Mouse (Mus musculus) left cerebral cortex, adult 9 months (tissue): ENCODE measurements around the gene Ago1.

Experiments used
- DNase-seq, 2 experiments: peaks; one replicate each; pipeline ENCODE4 v3.0.0; 2022; ENCODE audit warnings: low spot score in 2 of 2

Ago1 gene

DNA sequence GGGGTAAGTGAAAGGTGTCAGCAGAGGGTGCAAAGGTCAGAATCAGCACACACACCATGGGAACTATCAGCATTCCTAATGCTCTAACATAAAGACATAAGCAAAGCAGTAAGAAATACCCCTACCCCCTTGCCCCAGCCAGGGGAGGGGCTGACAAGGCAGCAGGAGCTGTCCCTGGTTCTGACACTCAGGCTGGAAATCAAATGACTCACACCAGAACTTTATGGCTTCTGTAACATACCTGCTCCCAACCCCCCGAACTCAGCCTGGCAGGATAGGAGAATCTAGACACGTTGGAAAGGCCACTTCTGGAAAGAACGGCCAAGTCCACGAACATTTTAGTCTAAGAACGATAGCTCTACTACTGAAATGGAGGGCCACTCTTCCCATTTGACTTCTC is 4.6 kb upstream of the Ago1 start:
- DNase-seq, result no peak

DNA sequence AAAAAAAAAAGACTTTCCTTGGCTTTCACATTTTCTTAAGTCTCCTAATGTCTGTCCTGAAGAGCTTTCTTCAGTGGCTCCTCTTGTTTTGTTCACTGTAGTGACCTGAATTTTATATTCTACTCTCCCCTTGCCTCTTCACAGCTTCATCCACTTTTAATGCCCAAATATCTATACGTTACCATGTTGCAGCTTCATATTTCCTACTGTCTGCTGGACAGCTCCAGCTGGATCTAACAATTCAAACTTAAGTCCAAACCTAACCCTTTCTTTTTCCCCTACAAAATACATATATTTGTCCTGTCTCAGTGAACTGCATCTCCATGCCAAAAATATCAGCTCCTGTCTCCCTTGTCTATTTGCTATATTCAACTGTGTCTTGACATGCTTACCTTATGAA is 951 bp upstream of the Ago1 start:
- DNase-seq, result no peak

DNA sequence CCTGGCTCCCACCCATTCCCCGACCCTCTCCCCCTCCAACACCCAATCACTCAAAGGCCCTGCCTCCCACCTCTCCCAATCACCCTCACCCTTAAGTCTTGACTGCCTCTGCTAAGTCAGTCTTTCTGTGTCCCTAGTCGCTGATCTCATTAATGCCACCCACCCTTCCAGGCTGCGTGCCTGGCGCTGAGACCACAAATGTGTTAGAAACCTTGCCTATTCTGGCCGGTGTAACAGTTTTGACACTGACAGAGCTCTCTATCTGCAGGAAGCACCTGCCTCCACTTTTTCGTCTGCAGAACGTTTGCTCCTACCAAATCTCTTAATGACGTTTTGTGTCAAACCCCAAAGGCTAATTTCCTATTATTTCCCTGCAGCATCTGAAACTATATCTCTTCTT is 542 bp upstream of the Ago1 start:
- no peak for DNase-seq

DNA sequence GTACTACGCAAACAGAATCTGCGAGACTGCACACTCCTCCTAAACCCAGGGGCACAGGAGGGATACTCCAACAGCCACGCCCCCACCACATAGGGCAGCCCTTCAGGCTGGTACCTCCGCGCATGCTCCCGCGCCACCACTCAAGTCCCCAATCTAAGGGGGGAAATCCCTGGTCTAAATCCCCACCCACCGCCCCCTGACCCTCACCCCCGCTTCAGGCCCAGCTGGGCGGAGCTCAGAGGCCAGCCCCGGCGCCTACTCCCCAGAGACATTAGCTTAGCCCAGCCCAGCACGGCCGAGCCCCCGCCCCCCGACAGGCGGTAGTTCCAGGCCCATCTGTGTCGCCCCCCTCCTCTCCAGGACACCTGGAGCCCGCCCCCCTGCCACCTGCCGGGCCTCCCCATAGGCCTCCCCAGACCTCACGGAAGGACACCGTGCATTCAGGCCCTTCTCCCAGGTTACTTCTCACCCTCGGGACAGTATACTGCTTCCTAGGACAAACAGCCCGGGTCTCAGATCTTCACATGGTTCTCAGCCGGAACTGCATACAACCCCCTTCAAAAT is 580 bp downstream of the Ago1 start:
- DNase-seq, result peak in 1 of 2 experiments; percentile 49

DNA sequence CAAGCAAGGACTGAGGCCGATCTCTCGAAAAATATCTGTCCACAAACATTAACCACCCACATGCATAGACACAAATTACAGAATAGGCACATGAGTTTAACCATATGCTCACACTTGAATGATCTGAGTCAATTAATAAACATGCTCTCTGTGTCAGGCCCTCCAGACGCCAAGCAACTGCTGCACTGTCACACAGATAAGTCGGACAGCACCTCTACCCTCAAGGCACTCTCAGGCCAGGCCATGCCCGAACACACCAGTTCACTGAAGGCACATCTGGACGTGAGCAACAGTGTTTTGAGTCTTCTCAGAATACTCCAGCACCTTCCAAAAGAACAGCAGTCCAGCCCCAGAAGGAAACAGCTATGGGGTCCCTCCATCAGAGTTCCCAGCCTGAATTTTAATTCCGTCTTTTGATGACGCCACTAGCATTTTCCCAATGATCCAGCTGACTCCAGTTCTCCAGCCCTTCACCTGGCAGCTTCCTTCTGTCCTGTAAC is 2.1 kb downstream of the Ago1 start:
- DNase-seq, result no peak

DNA sequence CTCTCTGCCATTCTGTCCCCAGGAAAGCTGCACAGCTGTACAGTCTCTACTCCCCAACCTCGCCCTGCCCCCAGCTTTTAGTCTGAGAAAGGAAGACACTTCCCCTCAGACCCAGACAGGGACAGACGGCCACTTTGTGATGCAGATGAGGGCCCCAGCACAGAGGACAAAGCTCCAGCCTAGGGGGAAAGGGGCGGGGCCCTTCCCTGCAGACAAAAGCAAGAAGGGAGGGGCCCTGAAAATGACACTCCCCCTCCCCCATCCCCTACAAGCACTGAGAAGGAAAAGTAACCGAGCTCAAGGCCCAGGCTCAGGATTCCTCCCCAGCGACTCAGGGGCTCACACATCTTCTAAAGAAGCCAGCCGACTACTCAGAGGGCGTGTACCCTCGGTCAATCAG is 2.5 kb downstream of the Ago1 start:
- DNase-seq, result peak in 1 of 2 experiments; percentile 19

DNA sequence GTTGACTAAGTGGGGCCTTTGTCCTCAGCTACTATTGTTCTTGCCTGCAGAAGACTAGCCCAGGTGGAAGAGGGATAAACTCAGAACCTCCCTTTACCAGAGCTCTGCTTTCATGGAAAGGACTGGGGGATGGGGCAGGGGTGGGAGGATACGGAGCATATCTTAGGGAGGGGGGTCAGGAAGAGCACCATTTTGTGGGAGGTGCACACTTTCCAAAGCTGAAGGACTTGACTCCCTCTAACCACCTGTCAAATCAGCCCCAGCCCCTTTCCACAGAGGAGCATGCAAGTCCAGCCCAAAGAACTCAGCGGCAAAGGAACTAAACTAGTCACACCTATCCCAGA is 3.5 kb downstream of the Ago1 start:
- DNase-seq, result no peak

DNA sequence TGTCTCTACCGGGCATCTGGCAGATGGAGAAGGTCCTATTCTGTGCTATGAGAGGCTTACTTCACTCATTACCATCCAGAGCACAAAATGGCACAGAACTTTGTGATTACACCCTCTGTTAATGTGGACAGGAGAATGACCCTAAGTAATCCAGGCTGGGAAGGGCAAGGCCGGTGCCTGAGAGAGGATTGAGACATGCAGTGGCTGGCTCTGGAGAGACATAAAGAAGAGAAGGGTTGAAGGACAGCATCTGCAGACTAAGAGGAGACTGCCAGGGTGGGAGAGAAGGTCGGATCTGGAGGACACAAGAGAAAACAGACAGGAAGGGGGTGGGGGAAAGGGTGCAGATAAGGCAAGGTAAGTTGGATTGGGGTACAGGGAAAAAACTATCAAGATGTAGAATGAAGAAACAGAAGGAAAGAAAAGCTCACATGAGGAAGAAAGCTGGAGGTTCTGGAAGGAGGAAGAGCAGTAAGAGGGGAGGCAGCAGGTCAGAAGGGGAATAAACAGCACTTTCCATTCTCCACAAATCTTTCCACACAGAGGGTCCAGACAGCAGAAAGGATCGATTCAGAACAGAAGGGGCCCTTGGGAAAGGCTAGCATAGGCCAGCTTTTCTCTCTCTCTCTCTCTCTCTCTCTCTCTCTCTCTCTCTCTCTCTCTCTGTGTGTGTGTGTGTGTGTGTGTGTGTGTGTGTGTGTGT is 4.0 kb downstream of the Ago1 start:
- no peak for DNase-seq

DNA sequence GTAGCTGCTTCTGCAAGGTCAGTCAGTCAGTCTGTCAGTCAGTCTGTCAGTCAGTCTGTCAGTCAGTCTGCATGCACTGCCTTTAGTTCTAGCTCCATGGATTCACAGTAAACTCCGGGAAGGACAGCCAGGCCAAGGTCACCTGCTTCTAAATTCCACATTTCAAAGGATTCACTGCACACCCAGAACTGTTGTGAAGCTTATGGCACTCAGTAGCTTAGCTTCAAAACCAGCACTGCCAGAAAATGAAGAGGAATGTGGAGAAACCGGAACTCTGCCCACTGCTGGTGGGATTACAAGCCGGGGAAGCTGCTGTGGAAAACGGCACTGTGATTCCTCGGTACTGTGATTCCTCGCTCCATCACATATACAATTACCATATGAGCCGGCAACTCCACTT is 12.9 kb downstream of the Ago1 start:
- no peak for DNase-seq

DNA sequence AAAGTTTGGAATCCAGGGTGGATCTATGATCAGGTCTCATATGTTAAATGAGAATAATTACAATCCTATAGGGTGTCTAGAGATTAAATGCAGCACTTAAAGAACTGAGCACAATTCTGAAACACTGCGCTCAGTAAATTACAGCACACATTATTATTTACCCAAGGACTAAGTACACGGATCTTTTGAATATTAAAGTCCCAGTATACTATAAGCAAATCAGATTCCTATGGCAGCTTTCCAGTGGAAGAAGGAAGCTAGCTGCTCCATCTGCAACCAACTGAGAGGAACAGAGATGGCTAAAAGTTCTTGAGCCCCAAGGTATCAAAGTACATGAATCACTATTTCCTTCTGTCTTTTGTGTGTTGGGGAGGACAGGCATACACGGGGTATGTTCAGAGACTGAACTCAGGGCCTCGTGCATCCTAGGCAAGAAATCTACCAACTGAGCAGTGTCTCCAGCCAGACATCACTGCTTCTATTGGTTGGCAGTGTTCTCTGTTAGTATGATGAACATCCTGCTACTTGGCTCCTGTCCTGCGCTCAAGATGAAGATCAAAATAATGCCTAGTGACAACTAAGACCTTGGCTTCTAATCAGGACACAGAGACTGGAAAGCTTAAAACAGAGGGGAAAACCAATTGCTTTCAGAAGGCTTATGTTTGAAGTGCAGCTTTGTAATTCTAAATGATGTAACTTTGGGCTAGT is 13.7 kb downstream of the Ago1 start:
- no peak for DNase-seq

DNA sequence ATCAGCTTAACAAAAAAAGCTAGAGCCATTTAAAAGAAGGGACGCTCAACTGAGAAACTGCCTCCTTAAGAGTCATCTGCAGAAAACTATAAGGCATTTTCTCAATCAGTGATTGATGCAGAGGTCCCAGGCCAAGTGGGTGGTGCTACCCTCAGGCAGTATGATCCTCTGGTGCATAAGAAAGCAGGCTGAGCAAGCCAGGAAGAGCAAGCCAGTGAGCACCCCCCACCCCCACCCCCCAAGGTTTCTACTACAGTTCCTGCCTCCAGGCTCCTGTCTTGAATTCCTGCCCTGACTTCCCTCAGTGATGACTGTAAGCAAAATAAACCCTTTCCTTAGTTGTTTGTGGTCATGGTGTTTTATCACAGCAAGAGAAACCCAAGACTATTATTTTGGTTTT is 18.1 kb downstream of the Ago1 start:
- no peak for DNase-seq

DNA sequence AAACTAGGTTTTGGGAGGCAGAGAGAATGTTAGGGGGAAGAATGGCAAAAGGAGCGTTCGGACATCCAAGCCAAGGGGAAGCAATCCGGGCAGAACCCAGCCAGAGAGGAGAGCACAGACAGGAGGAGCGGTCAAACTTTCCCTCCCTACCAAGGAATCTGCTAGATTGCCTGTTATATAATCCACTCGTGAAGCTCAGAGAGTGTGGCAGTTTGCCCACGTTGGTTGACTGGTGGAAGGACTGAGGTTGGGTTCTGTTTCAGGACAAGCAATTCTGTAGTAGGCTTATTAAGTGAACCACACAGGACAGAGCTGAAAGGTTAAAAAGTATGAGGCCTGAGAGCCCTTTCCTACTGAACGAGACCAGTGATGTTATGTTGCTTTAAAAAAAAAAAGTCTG is 21.3 kb downstream of the Ago1 start:
- DNase-seq, result no peak

DNA sequence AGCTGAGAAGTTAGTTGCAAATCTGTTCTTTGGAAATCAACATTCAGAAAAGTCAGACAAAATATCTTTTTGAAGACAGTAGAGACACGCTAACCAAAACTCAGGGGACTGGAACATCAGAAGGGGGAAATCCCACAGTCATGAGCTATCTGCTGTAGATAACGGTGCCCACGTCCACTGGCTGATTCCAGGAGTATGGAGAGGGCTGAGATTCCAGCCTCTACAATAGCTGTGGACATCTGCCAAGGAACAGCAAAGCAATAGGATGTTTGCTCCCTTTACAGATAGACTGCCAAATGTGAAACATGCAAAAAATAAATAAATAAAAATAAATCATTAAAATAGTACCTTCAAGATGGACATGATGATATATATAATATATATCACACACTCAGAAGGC is 23.9 kb downstream of the Ago1 start:
- DNase-seq, result no peak

DNA sequence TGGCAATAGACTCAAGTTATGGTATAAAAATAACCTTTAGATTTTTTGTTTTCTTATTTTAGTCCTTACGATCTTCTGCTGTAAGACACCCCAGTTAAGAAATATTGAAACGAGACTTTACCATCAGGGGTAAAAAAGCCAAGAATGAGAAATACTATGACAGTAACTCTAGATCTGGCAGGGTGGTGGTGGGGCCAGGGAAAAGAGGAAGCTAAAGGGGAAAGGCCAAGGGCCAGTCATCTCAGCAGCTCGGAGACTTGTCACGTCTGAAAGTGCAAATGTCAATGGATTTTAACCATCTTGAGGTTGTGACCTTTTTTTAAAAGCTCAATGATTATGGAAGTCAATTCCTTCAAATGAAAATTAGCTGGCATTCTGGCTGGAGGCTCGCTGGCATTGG is 30.1 kb downstream of the Ago1 start:
- no peak for DNase-seq

DNA sequence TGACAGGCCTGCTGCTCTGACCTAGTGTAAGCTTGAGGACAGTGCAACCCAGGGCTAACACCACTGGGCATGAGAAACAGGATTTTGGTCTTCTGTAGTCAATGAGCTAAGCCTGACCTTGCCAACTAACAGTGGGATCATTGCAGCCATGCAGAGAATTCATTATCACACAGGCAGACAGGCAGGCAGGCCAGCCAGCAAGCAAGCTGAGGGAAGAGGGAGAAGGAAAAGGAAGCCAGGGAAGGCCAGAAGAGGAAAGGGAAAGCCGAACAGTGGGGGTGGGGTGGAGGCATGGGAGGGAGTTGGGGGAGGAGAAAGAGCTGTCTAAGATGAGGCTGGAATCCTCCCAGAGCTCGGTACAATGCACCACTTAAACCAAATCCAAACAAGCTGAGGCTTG is 32.1 kb downstream of the Ago1 start:
- DNase-seq, result peak in 1 of 2 experiments; percentile 13

DNA sequence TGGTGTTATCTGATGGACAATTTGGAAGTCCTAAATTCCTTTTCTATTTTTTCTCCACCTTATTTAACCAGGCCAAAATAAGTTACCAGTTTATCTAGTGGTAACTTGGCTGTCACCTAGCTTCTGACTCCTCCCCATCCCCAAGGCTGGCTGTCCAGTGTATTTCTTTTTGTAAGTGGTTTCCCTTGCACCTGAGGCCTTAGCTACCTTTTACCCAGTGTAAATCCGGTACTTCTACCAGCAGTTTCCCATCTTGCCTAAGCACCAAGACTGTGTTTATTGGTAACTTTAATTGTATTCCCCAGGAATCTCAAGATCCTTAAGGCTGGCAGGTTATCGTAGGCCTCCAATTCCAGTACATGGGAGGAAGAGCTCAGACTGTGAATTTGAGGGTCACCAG is 34.3 kb downstream of the Ago1 start:
- no peak for DNase-seq

DNA sequence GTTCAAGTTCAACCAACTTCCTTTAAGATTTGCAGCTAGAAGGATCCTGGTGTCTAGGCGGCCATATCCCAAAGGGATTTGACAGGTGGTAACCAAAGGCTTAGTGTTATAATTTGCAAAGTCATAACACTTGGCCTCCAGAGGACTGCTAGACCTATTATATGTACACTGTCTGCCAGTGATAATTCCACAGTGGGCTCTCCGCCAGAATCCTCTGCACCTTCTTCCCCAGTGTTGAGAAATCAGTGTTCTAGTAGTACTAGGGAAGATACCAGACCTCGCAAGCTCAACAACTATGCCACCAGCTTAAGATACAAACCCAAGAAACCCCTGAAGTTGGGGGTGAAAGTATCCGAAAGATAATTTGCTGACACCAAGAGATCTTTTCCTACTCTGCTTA is 35.2 kb downstream of the Ago1 start:
- DNase-seq, result no peak

DNA sequence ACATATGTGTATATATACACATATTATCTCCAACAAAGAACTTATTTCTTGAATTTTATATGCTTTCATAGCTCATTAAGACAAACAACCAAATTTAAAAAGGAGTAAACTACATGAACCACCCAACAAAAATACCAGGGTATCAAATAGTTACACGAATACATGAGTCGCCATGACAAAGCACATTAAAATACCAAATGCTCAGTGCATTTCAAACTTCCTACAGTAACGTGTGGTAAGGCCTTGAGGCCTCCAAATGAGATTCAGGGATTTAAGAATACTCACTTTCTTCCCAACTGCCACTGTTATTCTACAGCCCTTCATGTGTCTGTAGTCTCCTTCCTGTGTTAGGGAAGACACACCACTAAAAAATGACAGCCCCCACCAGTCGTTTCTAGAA is 36.6 kb downstream of the Ago1 start:
- no peak for DNase-seq

DNA sequence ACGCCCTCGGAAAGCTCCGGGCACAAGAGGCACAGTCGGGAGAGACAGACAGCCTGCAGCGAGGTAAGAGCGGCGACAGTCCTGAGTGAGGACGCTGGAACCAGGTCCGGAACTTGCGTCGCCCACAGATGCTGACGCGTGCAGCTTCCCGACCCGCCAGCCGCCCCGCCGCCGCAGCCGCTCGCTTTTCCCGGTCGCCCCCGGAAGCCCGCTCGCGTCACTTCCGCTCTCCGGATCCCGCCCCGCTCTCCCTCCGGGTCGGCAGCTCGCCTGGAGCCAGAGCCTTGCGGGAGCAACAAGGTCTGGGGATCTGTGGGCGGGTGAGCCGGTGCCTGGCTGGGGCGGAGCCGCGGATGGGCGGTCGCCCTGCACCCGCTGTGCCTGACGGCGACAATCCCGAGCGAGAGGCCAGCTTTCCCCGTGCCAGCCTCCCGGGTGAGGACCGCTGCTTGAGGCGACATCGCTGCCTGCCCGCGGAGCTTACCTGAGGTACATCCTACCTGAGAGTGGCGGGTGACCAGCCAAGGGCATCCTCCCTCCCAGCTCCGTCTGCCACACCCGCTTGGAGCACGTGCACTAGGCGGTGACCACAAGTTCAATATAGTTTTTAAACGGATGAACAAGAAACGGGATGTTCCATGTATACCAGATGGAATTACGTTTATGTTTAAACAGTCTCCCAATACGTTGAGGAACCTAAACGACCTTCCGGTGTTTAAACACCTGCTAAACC is 38.9 kb downstream of the Ago1 start, which contains the start of gene Ago3:
TSS of gene Ago3 (minus strand) at position 210 of the 733 bp plus-strand sequence.
- DNase-seq, result peak; percentile 82 to 93

DNA sequence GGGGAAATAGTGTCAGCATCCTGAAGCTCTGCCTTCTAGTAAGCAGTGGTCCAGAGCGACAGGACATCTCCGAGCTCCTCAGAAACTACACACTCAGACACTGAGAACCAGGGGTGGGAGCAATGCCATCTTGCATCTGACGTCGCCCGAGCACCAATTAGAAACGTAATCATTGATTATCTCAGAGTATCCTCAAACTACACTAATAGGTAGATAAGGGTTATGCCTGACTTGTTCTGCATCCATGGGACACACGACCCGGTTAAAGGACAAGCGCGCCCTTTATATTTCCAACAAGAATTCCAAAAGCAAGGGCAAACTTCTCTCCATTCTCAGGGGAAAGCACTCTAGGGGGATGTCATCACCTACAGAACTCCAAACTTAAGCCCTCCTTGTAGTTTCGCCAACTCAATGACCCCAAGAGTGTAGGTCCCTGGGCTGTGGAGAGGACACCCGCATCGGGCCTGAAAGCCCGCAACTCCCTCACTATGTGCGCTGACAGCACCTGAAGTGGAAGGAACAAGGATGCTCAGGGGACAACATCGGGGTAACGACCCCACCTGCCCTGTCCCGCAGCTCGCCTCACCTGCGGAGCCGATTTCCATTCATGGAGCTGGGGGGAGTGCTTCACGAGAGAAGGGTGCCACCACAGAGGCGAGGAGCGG is 39.6 kb downstream of the Ago1 start:
- DNase-seq, result no peak

DNA sequence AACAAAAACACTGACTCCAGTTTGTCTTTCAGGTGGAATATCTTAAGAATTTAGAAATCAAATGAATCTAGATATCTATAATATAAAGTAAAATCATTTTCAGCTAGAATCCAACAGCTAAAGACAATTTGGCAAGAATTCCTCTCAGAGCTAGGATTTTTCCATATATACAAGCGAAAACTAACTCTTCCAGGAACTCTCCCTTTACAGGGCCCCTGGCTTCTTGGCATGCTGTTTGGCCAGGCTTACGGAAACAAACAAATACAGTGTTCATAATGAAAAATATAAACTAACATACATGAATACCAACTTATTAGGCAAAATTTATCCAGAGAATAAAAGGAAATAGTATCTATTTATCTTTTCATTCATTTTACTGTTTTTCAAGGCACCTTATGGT is 44.5 kb downstream of the Ago1 start:
- no peak for DNase-seq

DNA sequence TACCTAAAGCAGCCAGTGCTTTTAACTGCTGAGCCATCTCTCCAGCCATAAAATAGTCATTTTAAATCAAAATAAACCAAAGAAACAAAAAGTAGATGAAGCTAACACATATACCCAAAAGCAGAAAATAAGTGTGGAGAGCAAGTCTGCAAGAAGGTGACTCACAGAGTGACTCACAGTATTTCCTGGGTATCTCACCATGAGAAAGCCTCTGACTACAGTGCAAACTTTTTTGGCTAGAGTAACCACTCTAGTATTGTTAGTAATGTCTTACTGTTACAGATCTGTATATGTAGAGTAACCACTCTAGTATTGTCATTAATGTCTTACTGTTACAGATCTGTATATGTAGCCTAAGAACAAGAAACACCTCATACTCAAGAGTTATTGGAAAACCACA is 52.7 kb downstream of the Ago1 start:
- DNase-seq, result no peak
